Mouse (Mus musculus): ENCODE results near the gene Olfr352.

DNA sequence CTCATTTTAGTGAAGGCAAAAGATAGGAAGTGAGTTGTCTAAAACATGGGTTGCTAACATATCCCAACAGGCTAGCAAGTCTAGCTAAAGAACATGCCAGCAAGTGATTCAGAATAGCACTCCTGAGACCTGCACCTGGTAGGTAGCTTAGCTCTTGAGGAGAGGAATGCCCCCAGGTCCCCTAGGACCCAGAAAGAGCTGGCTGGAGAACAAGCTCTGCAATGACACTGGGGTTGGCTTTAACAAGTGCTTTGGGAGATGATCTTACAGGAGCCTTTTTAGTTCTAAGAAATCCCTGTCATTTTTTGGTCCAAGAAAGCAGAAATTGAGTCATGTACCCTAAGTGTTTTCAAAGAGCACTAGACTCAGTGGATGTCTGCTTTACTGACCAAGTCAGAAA is 37.1 kb downstream of the Olfr352 start, which contains the start of gene Olfr354:
- TF ChIP-seq CTCF (IDR thresholded peaks at IDR 0.05; ENCODE audit: control insufficient read depth, insufficient read depth, insufficient read length) (no peak), USF1 (IDR thresholded peaks at IDR 0.05; ENCODE audit: low read depth) (no peak), MAX (IDR thresholded peaks at IDR 0.05) (no peak), CEBPB (IDR thresholded peaks at IDR 0.05; ENCODE audit: low read depth) (no peak), MYOD1 (IDR thresholded peaks at IDR 0.05; ENCODE audit: control insufficient read depth, insufficient read length, low read depth) (no peak)
